Mouse (Mus musculus) embryonic facial prominence, embryonic 14.5 days (tissue): Measurements from ENCODE around the gene Vmn1r42. TPM values are rescaled to one million over a fixed set of nuclear protein-coding genes. Genes with fewer than 3 reads are reported as not detected.

Experiments
- ATAC-seq: fragments of 200-750 bp; cut with Nextera tagmentation; 2 replicates; pipeline ENCODE4 v1.8.0; 2017; ENCODE audit warnings: low read depth, moderate number of reproducible peaks, moderate TSS enrichment
- DNase-seq: peaks from one replicate; pipeline ENCODE4 v3.0.0-alpha.2; 2015; ENCODE audit warnings: low spot score
- H3K27ac ChIP-seq: fragments of 300-500 bp; sonication (generic); replicated peaks from 2 replicates; pipeline ENCODE4 v1.5.1; 2014; ENCODE audit warnings: low read depth, mild to moderate bottlenecking, low read length, moderate library complexity
- H3K27me3 ChIP-seq: fragments of 300-500 bp; sonication (generic); replicated peaks from 2 replicates; pipeline ENCODE4 v1.6.1; 2014; ENCODE audit warnings: low read length; ENCODE audit not compliant: control insufficient read depth, insufficient read depth
- H3K36me3 ChIP-seq: fragments of 300-500 bp; sonication (generic); 2 replicates; pipeline ENCODE4 v1.6.1; 2014; ENCODE audit warnings: low read length, mixed read lengths; ENCODE audit not compliant: control insufficient read depth, insufficient read depth
- H3K4me1 ChIP-seq: fragments of 300-500 bp; sonication (generic); 2 replicates; pipeline ENCODE4 v1.6.1; 2014; ENCODE audit warnings: antibody characterized with exemption, low read length; ENCODE audit not compliant: control insufficient read depth, insufficient read depth
- H3K4me2 ChIP-seq: fragments of 300-500 bp; sonication (generic); 2 replicates; pipeline ENCODE4 v1.6.1; 2014; ENCODE audit warnings: low read depth, mild to moderate bottlenecking, low read length, moderate library complexity, mixed read lengths
- H3K4me3 ChIP-seq: fragments of 300-500 bp; sonication (generic); 2 replicates; pipeline ENCODE4 v1.5.1; 2014; ENCODE audit warnings: low read depth, mild to moderate bottlenecking, low read length
- H3K9ac ChIP-seq: fragments of 300-500 bp; sonication (generic); 2 replicates; pipeline ENCODE4 v1.6.1; 2014; ENCODE audit warnings: low read depth, mild to moderate bottlenecking, low read length, moderate library complexity, mixed read lengths
- H3K9me3 ChIP-seq: fragments of 300-500 bp; sonication (generic); 2 replicates; pipeline ENCODE4 v1.6.1; 2016; ENCODE audit warnings: low read length; ENCODE audit not compliant: control insufficient read depth
- WGBS: fragments of 180-500 bp; shearing (Covaris S2); extraction: QIAGEN DNeasy Blood & Tissue Kit; methylation state at CpG from one replicate; pipeline ENCODE4 v1.1.7; 2014; 5-methylcytosine and 5-hydroxymethylcytosine counted together
- polyA plus RNA-seq: library from polyadenylated mRNA; unstranded; fragments of >200 nt; fragmentation: Nextera tagmentation; extraction: Ambion mirVana; gene quantifications from 2 replicates; pipeline ENCODE4 v1.2.1, GENCODE M21; 2014

Gene Vmn1r42
- polyA plus RNA-seq, 1 experiment from 2014 or later: not detected

- no peak overlapping the region for H3K27ac ChIP-seq
- H3K4me2 ChIP-seq: no peak overlapping the region
- no peaks in the 10 kb centered on the region for H3K27me3 ChIP-seq
- no peak for ATAC-seq
- WGBS: 73% methylated on average over 3 of the region's 3 CpGs
- no peak overlapping the region for H3K4me3 ChIP-seq
- H3K36me3 ChIP-seq: no peaks in the 10 kb centered on the region
- no peaks in the 10 kb centered on the region for H3K4me1 ChIP-seq
- DNase-seq: no peak
- H3K9ac ChIP-seq: no peak overlapping the region
- peaks cover 11% of the 10 kb centered on the region for H3K9me3 ChIP-seq
These were observed 18.7 kb downstream of the Vmn1r42 start for GRCm38 (mm10) chr6:89857552-89857951.

Other genes with a start within 250 kb of the Vmn1r42 start
- gene Txnrd3, start 232.4 kb downstream of the Vmn1r42 start, polyA plus RNA-seq: 10.2 and 12.0 TPM in 2 replicates
- gene Vmn1r40, start 168.9 kb downstream of the Vmn1r42 start, polyA plus RNA-seq: not detected in 2 replicates
- gene Vmn1r41, start 135.6 kb downstream of the Vmn1r42 start, polyA plus RNA-seq: not detected in 2 replicates
- 0.06 TPM in 1 of 2 replicates, not detected in the other for gene Vmn1r43, start within 50 bp of the Vmn1r42 start, polyA plus RNA-seq
- not detected in 2 replicates for gene Vmn1r44, start 7.2 kb upstream of the Vmn1r42 start, polyA plus RNA-seq
- not detected in 2 replicates for gene Vmn1r45, start 64.2 kb upstream of the Vmn1r42 start, polyA plus RNA-seq
- gene Vmn1r46, start 92.9 kb upstream of the Vmn1r42 start, polyA plus RNA-seq: not detected in 2 replicates
- not detected in 2 replicates for gene Vmn1r47, start 139.7 kb upstream of the Vmn1r42 start, polyA plus RNA-seq
- not detected in 2 replicates for gene Vmn1r48, start 160.4 kb upstream of the Vmn1r42 start, polyA plus RNA-seq
- not detected in 2 replicates for gene Vmn1r49, start 202.1 kb upstream of the Vmn1r42 start, polyA plus RNA-seq
- not detected in 2 replicates for gene Vmn1r50, start 225.0 kb upstream of the Vmn1r42 start, polyA plus RNA-seq
- 0.15 TPM in 1 of 2 replicates, not detected in the other for gene Vmn1r51, start 246.2 kb upstream of the Vmn1r42 start, polyA plus RNA-seq